Mouse (Mus musculus): ENCODE results near the gene Ccdc120.
A peak's percentile ranks its signal among the peaks of the same experiment; 100 is the strongest.

Gene Ccdc120

GRCm38 (mm10) chrX:7750432-7751116 lies at the start of gene Ccdc120:
Gene Ccdc120 (minus strand): TSS chrX:7750905.
- DNase-seq (ENCODE audit: low read depth) = no peak

GRCm38 (mm10) chrX:7797327-7797726 lies 46.6 kb upstream of the Ccdc120 start:
- no peak for DNase-seq (ENCODE audit: low read depth)

- DNase-seq (ENCODE audit: low read depth) = peak; percentile 27
Observed at GRCm38 (mm10) chrX:7795016-7795415, 44.3 kb upstream of the Ccdc120 start.

- peak; percentile 52 for DNase-seq (ENCODE audit: low read depth)
Observed at GRCm38 (mm10) chrX:7793361-7793760, 42.7 kb upstream of the Ccdc120 start.

GRCm38 (mm10) chrX:7790309-7790708 lies 39.6 kb upstream of the Ccdc120 start:
- DNase-seq (ENCODE audit: low read depth) = no peak

GRCm38 (mm10) chrX:7789542-7790136 lies 38.9 kb upstream of the Ccdc120 start, which contains the start of gene Gripap1:
Gene Gripap1 (plus strand): TSS chrX:7789765.
- peak; percentile 92 for DNase-seq (ENCODE audit: low read depth)

- no peak for DNase-seq (ENCODE audit: low read depth)
Observed at GRCm38 (mm10) chrX:7782603-7783092, 31.9 kb upstream of the Ccdc120 start.

GRCm38 (mm10) chrX:7779294-7779693 lies 28.6 kb upstream of the Ccdc120 start:
- no peak for DNase-seq (ENCODE audit: low read depth)

- DNase-seq (ENCODE audit: low read depth) = no peak
Observed at GRCm38 (mm10) chrX:7778450-7779244, 27.9 kb upstream of the Ccdc120 start.

- DNase-seq (ENCODE audit: low read depth) = peak; percentile 66
Observed at GRCm38 (mm10) chrX:7776329-7777082, 25.8 kb upstream of the Ccdc120 start.

- DNase-seq (ENCODE audit: low read depth) = no peak
Observed at GRCm38 (mm10) chrX:7775501-7776205, 24.9 kb upstream of the Ccdc120 start.

- DNase-seq (ENCODE audit: low read depth) = peak; percentile 22
Observed at GRCm38 (mm10) chrX:7772766-7773165, 22.1 kb upstream of the Ccdc120 start.

- DNase-seq (ENCODE audit: low read depth) = no peak
Observed at GRCm38 (mm10) chrX:7769302-7770017, 18.8 kb upstream of the Ccdc120 start.

GRCm38 (mm10) chrX:7765764-7766163 lies 15.1 kb upstream of the Ccdc120 start:
- no peak for DNase-seq (ENCODE audit: low read depth)

- no peak for DNase-seq (ENCODE audit: low read depth)
Observed at GRCm38 (mm10) chrX:7765281-7765670, 14.6 kb upstream of the Ccdc120 start.

GRCm38 (mm10) chrX:7764657-7765280 lies 14.1 kb upstream of the Ccdc120 start:
- DNase-seq (ENCODE audit: low read depth) = no peak

- DNase-seq (ENCODE audit: low read depth) = peak; percentile 36
Observed at GRCm38 (mm10) chrX:7763631-7764393, 13.1 kb upstream of the Ccdc120 start.

- no peak for DNase-seq (ENCODE audit: low read depth)
Observed at GRCm38 (mm10) chrX:7762921-7763197, 12.2 kb upstream of the Ccdc120 start.

GRCm38 (mm10) chrX:7762137-7762920 lies 11.6 kb upstream of the Ccdc120 start, which contains the start of gene Tfe3:
Gene Tfe3 (plus strand): TSS chrX:7762560.
- DNase-seq (ENCODE audit: low read depth) = peak; percentile 90
